In the genomic region with DNA sequence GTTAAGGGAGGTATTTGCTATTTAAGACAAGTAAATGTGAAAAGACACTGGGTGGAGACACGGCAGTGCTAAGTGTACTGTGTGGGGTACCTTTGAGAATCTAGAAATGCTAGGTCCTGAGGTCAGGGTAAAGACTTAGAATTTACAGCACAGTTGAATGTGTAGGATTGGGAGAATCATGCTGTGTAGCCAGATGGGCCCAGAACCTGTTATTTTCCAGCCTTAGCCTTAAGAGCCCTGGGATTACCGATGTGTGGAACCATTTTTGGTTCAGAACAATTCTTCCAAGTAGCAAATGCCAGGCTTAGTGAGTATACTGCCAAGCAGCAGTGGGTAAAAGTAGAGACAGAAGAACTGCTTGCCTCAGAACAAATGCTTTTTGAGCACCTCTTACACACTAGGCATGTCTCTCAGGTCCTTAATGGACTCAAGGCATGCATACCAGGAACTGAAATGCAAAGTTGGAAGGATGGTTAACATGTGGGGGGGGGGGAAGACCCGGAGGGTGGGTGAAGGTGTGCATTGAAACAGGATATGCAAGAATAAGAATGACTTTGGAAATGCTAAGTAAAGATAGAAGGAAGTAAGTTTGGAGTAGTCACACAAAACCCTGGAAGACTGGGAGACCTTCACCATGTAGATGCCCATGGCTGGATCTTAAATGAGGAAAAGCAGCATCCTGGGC, we compare ENCODE assay signal across 10 mouse cellular contexts. TPM values are rescaled to one million over a fixed set of nuclear protein-coding genes. Genes with fewer than 3 reads are reported as not detected.
DNase-seq lines count a peak whose midpoint lies in the region; ATAC-seq and TF ChIP-seq lines count a peak whose summit lies in the region.
"Had no signal": no experiment of that assay in that cellular context is flagged by ENCODE, and none has a peak within 500 bp of the region (broad histone marks: within the 10 kb centered on the region; RNA-seq: fewer than 3 reads in every experiment).

No protein-coding gene starts in this region.

- no peak for ATAC-seq in kidney, embryonic 15.5 days (replicated peaks; ENCODE audit: low FRiP score)
- no peak for ATAC-seq in hindbrain, postnatal 0 days
- ATAC-seq in midbrain, postnatal 0 days (ENCODE audit: low FRiP score), result no peak
- ATAC-seq: activated CD4-positive, CD25-positive, alpha-beta regulatory T cell, adult 4 months had no signal

- no peak for DNase-seq in kidney, adult 2 months
- peak; percentile 73 for DNase-seq in brain, adult 2 months (ENCODE audit: low read depth, low spot score)
- no peak for DNase-seq in hindbrain, postnatal 0 days (ENCODE audit: low spot score)
- DNase-seq in midbrain, postnatal 0 days (ENCODE audit: low spot score), result no peak
- DNase-seq in left cerebral cortex, adult 18-20 months (ENCODE audit: low spot score in 2 of 2), result no peak
- DNase-seq in gastrocnemius, postnatal 10 days, result no peak
- no peak for DNase-seq in spleen, adult 12 weeks (ENCODE audit: low spot score)

- H3K36me3 ChIP-seq in kidney, embryonic 15.5 days, result peaks cover 62% of the 10 kb centered on the region
- H3K36me3 ChIP-seq in kidney, adult 2 months (ENCODE audit: control insufficient read depth, insufficient read depth, low read length), result peaks cover 3% of the 10 kb centered on the region
- peaks cover 27% of the 10 kb centered on the region for H3K36me3 ChIP-seq in hindbrain, postnatal 0 days (ENCODE audit: insufficient read depth, low read length)
- H3K36me3 ChIP-seq in midbrain, postnatal 0 days (ENCODE audit: insufficient read depth, low read length), result peaks cover 24% of the 10 kb centered on the region

- WGBS in kidney, embryonic 15.5 days, result 77% methylated on average over 3 of the region's 3 CpGs
- 62% methylated on average over 3 of the region's 3 CpGs for WGBS in kidney, adult 2 months
- WGBS in hindbrain, postnatal 0 days, result 76% methylated on average over 3 of the region's 3 CpGs
- 71% methylated on average over 3 of the region's 3 CpGs for WGBS in midbrain, postnatal 0 days

- H3K9ac ChIP-seq in kidney, embryonic 15.5 days, result peak overlapping the region; percentile 93
- H3K9ac ChIP-seq in hindbrain, postnatal 0 days (replicated peaks; ENCODE audit: low read length), result peak overlapping the region; percentile 87
- H3K9ac ChIP-seq in midbrain, postnatal 0 days (replicated peaks; ENCODE audit: low read length, poor library complexity, severe bottlenecking), result peak overlapping the region; percentile 89; the same call in 1 of the 2 replicates

- TF ChIP-seq CTCF in kidney, adult 2 months (conservative IDR thresholded peaks at IDR 0.05; ENCODE audit: insufficient read depth, insufficient read length, low read depth, low read length), result no peak
- no peak for TF ChIP-seq CTCF in hindbrain, postnatal 0 days (IDR thresholded peaks at IDR 0.05; ENCODE audit: low read depth)
- TF ChIP-seq CTCF in midbrain, postnatal 0 days (IDR thresholded peaks at IDR 0.05), result no peak

- TF ChIP-seq POLR2A in kidney, adult 2 months (IDR thresholded peaks at IDR 0.05; ENCODE audit: low read depth, low read length), result no peak

- no peaks in the 10 kb centered on the region for H3K27me3 ChIP-seq in kidney, embryonic 15.5 days
- H3K27me3 ChIP-seq in kidney, adult 2 months (replicated peaks; ENCODE audit: control insufficient read depth, insufficient read depth, low read length), result no peaks in the 10 kb centered on the region
- H3K27me3 ChIP-seq in hindbrain, postnatal 0 days (ENCODE audit: insufficient read depth, low read length), result no peaks in the 10 kb centered on the region
- no peaks in the 10 kb centered on the region for H3K27me3 ChIP-seq in midbrain, postnatal 0 days (ENCODE audit: insufficient read depth, low read length)

- peaks cover 19% of the 10 kb centered on the region for H3K4me1 ChIP-seq in kidney, embryonic 15.5 days
- peaks cover 5% of the 10 kb centered on the region; the same call in 1 of the 2 replicates for H3K4me1 ChIP-seq in kidney, adult 2 months (ENCODE audit: control insufficient read depth, insufficient read depth, low read length)
- peaks cover 13% of the 10 kb centered on the region; the same call in 1 of the 2 replicates for H3K4me1 ChIP-seq in hindbrain, postnatal 0 days (ENCODE audit: insufficient read depth, low read length)
- peaks cover 6% of the 10 kb centered on the region; the same call in 1 of the 2 replicates for H3K4me1 ChIP-seq in midbrain, postnatal 0 days (ENCODE audit: insufficient read depth, low read length)

- no peaks in the 10 kb centered on the region for H3K9me3 ChIP-seq in kidney, embryonic 15.5 days (replicated peaks)
- no peaks in the 10 kb centered on the region for H3K9me3 ChIP-seq in hindbrain, postnatal 0 days (ENCODE audit: low read length)
- H3K9me3 ChIP-seq in midbrain, postnatal 0 days (ENCODE audit: low read length), result no peaks in the 10 kb centered on the region

- peak overlapping the region; percentile 87 for H3K4me2 ChIP-seq in kidney, embryonic 15.5 days
- peak overlapping the region; percentile 92 for H3K4me2 ChIP-seq in hindbrain, postnatal 0 days (ENCODE audit: low read depth, low read length)
- peak overlapping the region; percentile 92 for H3K4me2 ChIP-seq in midbrain, postnatal 0 days (ENCODE audit: low read depth, low read length, poor library complexity, severe bottlenecking)

- H3K27ac ChIP-seq in kidney, embryonic 15.5 days, result no peak overlapping the region
- no peak overlapping the region for H3K27ac ChIP-seq in kidney, adult 2 months (ENCODE audit: insufficient read depth, low read depth, low read length)
- no peak overlapping the region for H3K27ac ChIP-seq in hindbrain, postnatal 0 days
- H3K27ac ChIP-seq in midbrain, postnatal 0 days (ENCODE audit: low read depth, low read length), result no peak overlapping the region

- peak overlapping the region; percentile 82 for H3K4me3 ChIP-seq in kidney, embryonic 15.5 days (replicated peaks)
- H3K4me3 ChIP-seq in kidney, adult 2 months (ENCODE audit: insufficient read depth, low read depth, low read length), result no peak overlapping the region; the same call in 1 of the 2 replicates
- H3K4me3 ChIP-seq in hindbrain, postnatal 0 days (ENCODE audit: low read length), result peak overlapping the region; percentile 70; the same call in 1 of the 2 replicates
- H3K4me3 ChIP-seq in midbrain, postnatal 0 days (ENCODE audit: low read depth, low read length), result peak overlapping the region; percentile 83

RNA-seq across cellular contexts. Expression of gene Poldip2, which starts 1.3 kb away (rescaled TPM):
- 169 and 171 TPM in 2 replicates for polyA plus RNA-seq in kidney, embryonic 15.5 days (2015; fragmentation: Nextera tagmentation; extraction: Ambion mirVana)
- polyA plus RNA-seq in kidney, adult 2 months (2012; rRNA removed), result 115 and 118 TPM in 2 replicates
- total RNA-seq in hindbrain, postnatal 0 days (2014; rRNA removed), result 134 and 143 TPM in 2 replicates
- polyA plus RNA-seq in hindbrain, postnatal 0 days (2015; fragmentation: Nextera tagmentation; extraction: Ambion mirVana), result 165 and 170 TPM in 2 replicates
- 145 and 149 TPM in 2 replicates for total RNA-seq in midbrain, postnatal 0 days (2014; rRNA removed)
- 159 and 176 TPM in 2 replicates for polyA plus RNA-seq in midbrain, postnatal 0 days (2015; fragmentation: Nextera tagmentation; extraction: Ambion mirVana)
- total RNA-seq in left cerebral cortex, adult 18-20 months (2021), result 100 to 1,000 TPM; 106 to 118 TPM
- total RNA-seq in gastrocnemius, postnatal 10 days (2021), result 100 to 1,000 TPM in 1 of 2 experiments, 10 to 100 TPM in 1; 99.9 to 109 TPM

RNA-seq across cellular contexts. Expression of gene Tmem199, which starts 1.3 kb away (rescaled TPM):
- polyA plus RNA-seq in kidney, embryonic 15.5 days (2015; fragmentation: Nextera tagmentation; extraction: Ambion mirVana), result 56.7 and 57.1 TPM in 2 replicates
- polyA plus RNA-seq in kidney, adult 2 months (2012; rRNA removed), result 14.0 and 15.9 TPM in 2 replicates
- 40.3 and 42.1 TPM in 2 replicates for total RNA-seq in hindbrain, postnatal 0 days (2014; rRNA removed)
- 84.8 and 86.9 TPM in 2 replicates for polyA plus RNA-seq in hindbrain, postnatal 0 days (2015; fragmentation: Nextera tagmentation; extraction: Ambion mirVana)
- 46.2 and 48.2 TPM in 2 replicates for total RNA-seq in midbrain, postnatal 0 days (2014; rRNA removed)
- polyA plus RNA-seq in midbrain, postnatal 0 days (2015; fragmentation: Nextera tagmentation; extraction: Ambion mirVana), result 92.4 and 96.0 TPM in 2 replicates
- total RNA-seq in left cerebral cortex, adult 18-20 months (2021), result 10 to 100 TPM; 44.2 to 45.6 TPM
- total RNA-seq in gastrocnemius, postnatal 10 days (2021), result 10 to 100 TPM; 14.2 to 16.3 TPM

RNA-seq across cellular contexts. Expression of gene Sebox, which starts 10.0 kb away (rescaled TPM):
- polyA plus RNA-seq in kidney, embryonic 15.5 days (2015; fragmentation: Nextera tagmentation; extraction: Ambion mirVana), result not detected in 2 replicates
- not detected in 2 replicates for polyA plus RNA-seq in kidney, adult 2 months (2012; rRNA removed)
- total RNA-seq in hindbrain, postnatal 0 days (2014; rRNA removed), result 0.58 and 0.78 TPM in 2 replicates
- polyA plus RNA-seq in hindbrain, postnatal 0 days (2015; fragmentation: Nextera tagmentation; extraction: Ambion mirVana), result 0.15 and 0.26 TPM in 2 replicates
- total RNA-seq in midbrain, postnatal 0 days (2014; rRNA removed), result 0.71 TPM in 1 of 2 replicates, not detected in the other
- polyA plus RNA-seq in midbrain, postnatal 0 days (2015; fragmentation: Nextera tagmentation; extraction: Ambion mirVana), result not detected in 2 replicates
- under 1 TPM; 0.49 to 0.93 TPM for total RNA-seq in left cerebral cortex, adult 18-20 months (2021)
- not detected for total RNA-seq in gastrocnemius, postnatal 10 days (2021)
- polyA plus RNA-seq: activated CD4-positive, CD25-positive, alpha-beta regulatory T cell, adult 4 months; gonadal fat pad, adult 2 months had no signal

RNA-seq across cellular contexts. Expression of gene Vtn, which starts 14.4 kb away (rescaled TPM):
- 4.5 and 8.1 TPM in 2 replicates for polyA plus RNA-seq in kidney, embryonic 15.5 days (2015; fragmentation: Nextera tagmentation; extraction: Ambion mirVana)
- 3.3 and 3.6 TPM in 2 replicates for polyA plus RNA-seq in kidney, adult 2 months (2012; rRNA removed)
- 109 and 152 TPM in 2 replicates for total RNA-seq in hindbrain, postnatal 0 days (2014; rRNA removed)
- polyA plus RNA-seq in hindbrain, postnatal 0 days (2015; fragmentation: Nextera tagmentation; extraction: Ambion mirVana), result 118 and 133 TPM in 2 replicates
- total RNA-seq in midbrain, postnatal 0 days (2014; rRNA removed), result 114 and 120 TPM in 2 replicates
- polyA plus RNA-seq in midbrain, postnatal 0 days (2015; fragmentation: Nextera tagmentation; extraction: Ambion mirVana), result 139 and 160 TPM in 2 replicates
- 10 to 100 TPM; 75.1 to 84.9 TPM for total RNA-seq in left cerebral cortex, adult 18-20 months (2021)
- 10 to 100 TPM; 29.8 to 39.0 TPM for total RNA-seq in gastrocnemius, postnatal 10 days (2021)
- polyA plus RNA-seq: activated CD4-positive, CD25-positive, alpha-beta regulatory T cell, adult 4 months had no signal

RNA-seq across cellular contexts. Expression of gene Sarm1, which starts 15.7 kb away (rescaled TPM):
- polyA plus RNA-seq in kidney, embryonic 15.5 days (2015; fragmentation: Nextera tagmentation; extraction: Ambion mirVana), result 1.5 and 1.8 TPM in 2 replicates
- polyA plus RNA-seq in kidney, adult 2 months (2012; rRNA removed), result 0.35 and 0.38 TPM in 2 replicates
- total RNA-seq in hindbrain, postnatal 0 days (2014; rRNA removed), result 85.9 and 87.8 TPM in 2 replicates
- polyA plus RNA-seq in hindbrain, postnatal 0 days (2015; fragmentation: Nextera tagmentation; extraction: Ambion mirVana), result 30.8 and 32.7 TPM in 2 replicates
- 63.2 and 66.3 TPM in 2 replicates for total RNA-seq in midbrain, postnatal 0 days (2014; rRNA removed)
- 39.8 and 40.1 TPM in 2 replicates for polyA plus RNA-seq in midbrain, postnatal 0 days (2015; fragmentation: Nextera tagmentation; extraction: Ambion mirVana)
- 10 to 100 TPM; 31.3 to 32.5 TPM for total RNA-seq in left cerebral cortex, adult 18-20 months (2021)
- total RNA-seq in gastrocnemius, postnatal 10 days (2021), result 1 to 10 TPM; 1.2 to 1.7 TPM
